Mouse (Mus musculus) left cerebral cortex, postnatal 25 days (tissue): ENCODE results near the gene Eif4e. TPM values are rescaled to one million over a fixed set of nuclear protein-coding genes. Genes with fewer than 3 reads are reported as not detected.

ENCODE experiments used
- DNase-seq, 2 experiments: peaks; one replicate each; pipeline ENCODE4 v3.0.0; 2022; ENCODE audit warnings: low spot score in 2 of 2, mixed read lengths in 1 of 2
- intact Hi-C: fragments of 180-260 bp; cut with DNase I; formaldehyde crosslinking; loops from one replicate; pipeline ENCODE4 v1.15.1; 2025
- total RNA-seq, 2 experiments: library from RNA; stranded (reverse); gene quantifications; 2 replicates each; pipeline ENCODE4 v1.2.3; 2021

Eif4e gene
- 100 to 1,000 TPM; 176 to 189 TPM for total RNA-seq

DNA sequence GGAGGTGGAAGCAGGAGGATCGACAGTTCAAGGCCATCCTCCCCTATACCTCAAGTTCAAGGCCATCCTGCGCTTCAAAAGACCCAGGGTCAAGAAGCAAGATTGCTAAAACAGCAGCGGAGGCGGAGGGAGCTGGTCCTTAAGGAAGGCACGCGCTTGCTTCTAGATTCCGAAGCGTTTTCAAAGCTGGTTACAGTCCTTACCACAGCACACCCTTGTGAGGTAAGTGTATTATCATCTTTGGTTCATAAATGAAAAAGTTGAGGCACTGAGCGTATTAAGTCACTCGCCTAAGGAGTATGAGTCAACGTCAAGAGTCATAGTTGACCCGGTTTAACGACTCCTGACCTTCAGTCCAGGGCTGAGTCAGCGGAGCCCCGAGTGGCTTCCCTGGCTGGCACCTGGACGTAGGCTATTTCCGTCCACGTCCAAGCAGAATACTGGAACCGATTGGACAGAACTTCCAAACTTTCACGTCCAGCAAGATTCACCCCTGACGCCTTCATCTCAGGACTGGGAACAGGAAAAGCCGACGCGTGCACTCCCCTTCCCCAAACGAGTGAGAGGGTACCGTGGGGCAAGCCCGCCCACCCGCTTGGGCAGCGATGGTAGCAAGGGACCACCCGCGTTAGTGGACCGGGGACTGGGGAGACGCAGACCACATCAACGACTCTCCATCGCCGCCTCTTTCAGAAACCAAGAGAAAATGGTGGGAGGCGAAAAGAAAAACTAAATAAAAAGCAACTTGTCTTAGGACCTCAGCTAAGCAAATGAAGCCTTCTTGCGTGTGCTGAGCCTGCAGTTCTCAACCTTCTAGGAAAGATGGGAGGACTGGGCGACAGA lies at the start of gene Eif4e:
Eif4e (plus strand) TSS at position 107 of the 843 bp plus-strand sequence.
- peak in 1 of 2 experiments; percentile 28 for DNase-seq
- intact Hi-C loops, result loop anchor here (2.0 to 5.0 kb wide), 2 partner anchors 37 to 216 kb away; partner anchors contain the start of genes Metap1 and Tspan5

DNA sequence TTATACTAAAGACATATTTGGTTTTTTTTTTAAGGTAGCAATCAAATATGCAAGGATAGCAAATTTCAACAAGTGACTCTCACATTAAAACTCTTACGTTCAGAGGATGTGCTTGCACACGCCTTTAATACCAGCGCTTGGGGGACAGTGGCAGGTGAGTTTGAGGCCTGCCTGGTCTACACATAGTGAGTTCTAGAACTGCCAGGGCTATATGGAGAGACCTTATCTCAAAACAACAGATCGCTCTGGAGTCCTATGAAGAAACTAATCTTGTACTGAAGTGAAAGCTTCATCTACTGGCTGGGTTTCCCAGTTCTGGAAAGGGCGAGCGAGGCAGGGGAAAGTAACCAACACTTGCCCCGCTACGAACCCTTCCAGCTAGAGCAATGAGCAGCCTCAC lies 46.5 kb upstream of the Eif4e start:
- intact Hi-C loops, result no loop called here
- no peak for DNase-seq

DNA sequence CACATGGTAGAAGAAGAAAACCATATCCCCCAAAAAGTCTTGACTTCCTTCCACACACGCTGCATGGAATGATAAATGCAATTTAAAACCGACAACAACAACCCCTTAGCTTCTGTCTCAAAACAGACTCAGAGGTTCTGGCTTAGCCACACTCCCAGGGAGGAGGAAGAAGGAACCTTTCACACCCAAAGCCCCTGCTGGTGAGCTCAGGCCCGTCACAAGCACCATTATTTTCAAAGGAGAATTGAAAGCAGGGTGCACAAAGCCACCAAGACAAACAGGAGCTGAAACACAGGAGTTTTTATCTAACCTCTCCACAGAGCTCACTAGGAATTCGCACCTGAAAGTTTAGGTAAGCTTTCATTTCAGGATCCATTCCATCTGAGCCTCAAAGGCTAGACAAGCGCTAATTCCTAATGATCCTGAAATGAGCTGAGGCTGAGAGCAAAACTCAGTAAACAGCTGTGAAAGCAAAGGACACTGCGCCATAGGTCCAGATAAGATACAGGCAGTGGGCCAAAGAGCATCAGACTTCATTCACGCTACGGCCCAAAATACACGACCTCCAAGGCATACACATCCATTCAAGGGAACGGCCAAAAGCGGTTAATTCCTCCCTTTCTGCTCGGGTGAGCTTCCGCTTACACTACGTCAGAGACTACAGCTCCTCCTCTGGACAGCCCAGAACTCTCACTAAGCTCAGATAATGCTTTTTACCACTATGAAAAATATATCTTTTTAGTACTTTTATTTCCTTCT lies 44.3 kb upstream of the Eif4e start:
- intact Hi-C loops, result no loop called here
- no peak for DNase-seq

DNA sequence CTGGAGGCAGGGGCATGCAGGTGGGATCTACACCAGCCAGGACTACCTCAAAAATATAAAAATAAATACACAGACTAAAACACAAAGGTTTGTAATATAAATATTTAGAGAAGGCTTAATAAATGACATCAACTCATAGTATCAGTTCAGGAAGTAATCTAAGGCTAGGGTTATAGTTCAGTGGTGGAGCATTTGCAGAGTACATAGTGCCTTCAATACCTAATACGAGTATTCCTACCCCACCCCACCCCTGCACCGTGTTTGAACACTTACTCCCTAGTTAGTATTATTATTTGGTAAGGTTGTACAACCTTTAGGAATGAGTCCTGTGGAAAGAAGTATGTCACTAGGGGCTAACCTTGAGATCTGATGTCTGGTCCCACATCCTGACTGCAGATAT lies 42.7 kb upstream of the Eif4e start:
- intact Hi-C loops, result no loop called here
- no peak for DNase-seq

DNA sequence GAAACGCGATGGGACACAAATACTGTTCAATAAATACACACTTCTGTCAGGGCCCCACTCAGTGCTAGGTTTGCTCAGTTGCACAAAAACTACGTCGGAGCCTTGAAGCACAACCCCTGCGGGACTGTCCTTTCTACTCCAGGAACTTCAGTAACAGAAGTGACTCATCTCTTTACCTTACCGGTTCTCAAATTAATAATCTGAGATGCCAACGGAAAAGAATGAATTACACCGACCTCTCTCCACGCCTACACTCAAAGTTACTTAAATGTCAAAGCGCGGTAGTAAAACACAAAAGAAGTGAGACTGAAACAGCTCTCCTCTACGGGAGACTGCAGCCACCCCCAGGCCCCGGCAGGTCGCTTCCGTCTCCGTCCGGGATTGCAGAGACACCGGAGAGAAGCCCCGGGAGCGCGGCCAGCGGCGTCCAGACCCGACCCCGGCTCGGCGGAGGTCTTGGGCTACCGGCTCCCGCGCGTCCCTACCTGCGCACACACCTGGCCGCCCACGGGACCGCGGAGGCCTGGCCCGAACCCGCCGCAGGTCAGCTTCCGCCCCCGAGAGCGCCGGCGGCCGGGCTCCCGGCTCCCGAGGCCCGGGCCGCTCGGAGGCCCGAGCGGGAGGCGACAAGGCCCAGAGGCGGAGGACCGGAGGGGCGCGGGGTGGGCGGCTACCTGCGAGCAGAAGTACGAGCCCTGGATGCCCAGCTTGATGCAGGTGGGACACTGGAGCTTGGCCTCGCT lies 37.2 kb upstream of the Eif4e start:
- intact Hi-C loops, result loop anchor here (2.0 kb wide), 2 partner anchors 38 to 254 kb away; partner anchors contain the start of genes Eif4e and Tspan5
- peak in 1 of 2 experiments; percentile 19 for DNase-seq

DNA sequence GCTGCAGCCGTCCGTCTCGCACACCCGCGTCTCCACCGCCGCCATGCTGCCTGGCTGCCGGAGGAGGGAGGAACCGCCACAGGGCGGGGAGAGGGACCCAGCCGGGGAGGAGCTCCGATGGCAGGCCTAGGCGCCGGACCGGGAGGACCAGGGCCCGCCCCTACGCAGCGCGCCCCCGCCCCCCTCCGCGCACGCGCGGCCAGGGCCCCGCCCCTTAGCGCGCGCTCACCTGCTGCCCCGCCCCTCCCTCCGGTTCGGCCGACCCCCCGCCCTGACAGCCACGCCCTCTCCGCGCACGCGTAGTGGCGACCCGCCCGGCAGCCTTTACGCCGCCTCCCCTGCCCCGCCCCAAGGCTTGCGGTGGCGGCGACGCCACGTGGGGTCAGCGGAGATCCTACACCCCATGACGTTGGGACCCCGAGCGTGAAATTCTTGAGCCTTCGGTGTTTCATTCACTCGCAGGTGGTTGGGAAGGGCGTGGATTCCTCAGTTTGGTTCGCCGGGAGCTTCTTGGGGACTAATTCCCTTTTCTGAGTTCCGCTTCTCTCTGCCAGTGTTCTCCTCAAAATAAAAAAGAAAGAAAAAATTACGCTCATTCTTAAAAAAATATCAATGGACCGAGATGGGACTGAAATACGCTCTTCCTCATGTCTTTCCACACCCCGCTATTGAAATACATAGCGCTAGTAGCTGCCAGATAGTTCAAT lies 36.5 kb upstream of the Eif4e start, which contains the start of gene Metap1:
Metap1 (minus strand) TSS at position 189 of the 707 bp plus-strand sequence.
- DNase-seq, result peak; percentile 94 to 95
- intact Hi-C loops, result loop anchor here (2.0 kb wide), 2 partner anchors 37 to 253 kb away; partner anchors contain the start of genes Eif4e and Tspan5

DNA sequence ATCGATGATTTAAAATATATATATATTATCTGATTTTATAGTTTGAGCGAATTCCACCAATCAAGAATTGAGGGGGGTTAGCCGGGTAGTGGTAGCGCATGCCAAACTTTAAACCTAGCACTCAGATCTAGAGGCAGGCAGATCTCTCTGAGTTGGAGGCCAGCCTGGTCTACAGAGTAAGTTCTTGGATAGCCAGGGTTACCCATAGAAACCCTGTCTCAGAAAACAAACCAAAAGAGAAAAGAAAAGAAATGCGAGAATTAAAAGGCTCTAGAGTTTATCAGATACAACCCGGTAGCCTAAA lies 36.0 kb upstream of the Eif4e start:
- intact Hi-C loops, result no loop called here
- no peak for DNase-seq

DNA sequence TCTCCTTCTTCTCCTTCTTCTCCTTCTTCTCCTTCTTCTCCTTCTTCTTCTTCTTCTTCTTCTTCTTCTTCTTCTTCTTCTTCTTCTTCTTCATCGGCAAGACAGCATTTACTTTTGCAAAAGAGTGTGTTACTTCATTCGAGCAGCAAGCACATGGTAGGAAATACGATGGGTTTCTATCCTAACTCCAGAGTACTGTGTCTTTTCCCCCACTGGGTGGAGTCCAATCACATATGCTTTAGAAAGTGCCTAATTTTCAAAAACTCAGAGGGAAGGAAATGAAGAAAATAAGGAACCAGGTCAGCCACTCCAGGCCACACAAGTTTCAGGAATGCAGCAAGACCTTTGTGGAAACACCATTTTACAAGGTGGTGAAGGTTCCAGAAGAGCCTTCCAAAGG lies 32.3 kb upstream of the Eif4e start:
- intact Hi-C loops, result no loop called here
- DNase-seq, result peak in 1 of 2 experiments; percentile 9

DNA sequence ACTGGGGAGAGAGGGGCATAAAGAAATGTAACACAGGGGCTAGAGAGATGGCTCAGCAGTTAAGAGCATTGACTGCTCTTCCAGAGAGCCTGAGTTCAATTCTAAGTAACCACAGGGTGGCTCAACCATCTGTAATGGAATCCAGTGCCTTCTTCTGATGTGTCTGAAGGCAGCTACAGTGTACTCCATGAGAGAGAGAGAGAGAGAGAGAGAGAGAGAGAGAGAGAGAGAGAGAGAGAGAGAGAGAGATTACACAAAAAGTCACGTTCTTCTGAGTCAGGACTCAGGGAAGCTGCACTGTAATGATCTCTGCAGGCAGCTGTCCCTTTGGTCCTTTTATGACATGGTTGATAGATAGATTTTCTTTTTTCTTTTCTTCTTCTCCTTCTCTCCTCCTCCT lies 31.4 kb upstream of the Eif4e start:
- no peak for DNase-seq
- intact Hi-C loops, result no loop called here

DNA sequence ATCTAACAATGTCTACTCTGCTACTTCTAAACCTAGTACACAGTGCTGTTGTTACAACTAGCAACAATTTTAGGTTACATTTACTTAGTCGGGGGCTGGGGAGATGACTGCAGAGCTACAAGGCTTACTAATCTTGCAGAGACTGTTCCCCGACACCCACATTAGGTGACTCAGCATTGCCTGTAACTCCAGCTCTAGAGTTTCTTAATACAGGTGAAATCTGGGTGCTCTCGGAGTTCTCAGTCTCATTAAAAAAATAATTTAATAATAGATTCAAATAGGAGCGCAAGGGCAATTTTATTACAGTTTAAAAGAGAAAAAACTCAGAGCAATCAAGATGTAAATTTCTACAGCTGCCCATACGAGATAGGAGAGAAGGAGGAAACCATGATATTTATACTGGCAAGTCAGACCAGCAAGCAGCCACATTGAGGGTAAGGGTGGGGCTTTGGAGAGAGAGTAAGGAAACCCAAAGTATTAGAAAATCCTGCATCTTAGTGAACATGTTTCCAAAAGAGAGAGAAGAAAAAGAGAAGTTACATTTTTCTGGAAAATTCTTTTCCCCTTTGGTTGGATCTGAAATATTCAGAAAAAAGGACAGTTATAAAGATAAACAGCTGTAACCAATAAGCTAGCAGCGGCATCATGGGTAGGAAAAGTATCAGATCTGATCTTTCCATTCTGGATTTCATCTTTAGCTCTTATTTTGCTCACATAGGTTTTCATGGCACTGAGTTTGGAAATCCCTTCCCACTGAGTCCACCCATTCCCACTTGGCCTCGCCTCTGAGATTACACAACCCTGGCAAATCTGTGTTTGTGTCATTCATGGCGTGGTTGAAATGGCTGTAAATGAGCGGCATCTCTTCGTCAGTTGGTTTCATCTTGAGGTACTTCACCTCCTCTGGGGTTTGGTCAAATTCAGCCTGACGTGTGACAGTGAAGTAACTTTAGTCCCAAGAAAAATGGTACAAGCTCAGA lies 30.5 kb upstream of the Eif4e start:
- intact Hi-C loops, result no loop called here
- peak in 1 of 2 experiments; percentile 56 for DNase-seq

DNA sequence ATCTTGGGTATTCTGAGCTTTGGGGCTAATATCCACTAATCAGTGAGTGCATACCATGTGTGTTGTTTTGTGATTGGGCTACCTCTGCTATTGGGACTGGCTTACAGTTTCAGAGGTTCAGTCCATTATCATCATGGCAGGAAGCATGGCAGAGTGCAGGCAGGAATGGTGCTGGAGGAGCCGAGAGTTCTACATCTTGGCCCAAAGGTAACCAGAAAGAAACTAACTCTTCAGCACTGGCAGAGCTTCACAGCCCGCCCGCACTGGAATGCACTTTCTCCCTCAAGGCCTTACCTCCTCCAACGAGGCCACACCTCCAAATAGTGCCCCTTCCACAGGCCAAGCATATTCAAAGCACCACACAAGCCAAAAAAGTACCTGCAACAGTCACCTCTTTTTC lies 27.2 kb upstream of the Eif4e start:
- intact Hi-C loops, result no loop called here
- no peak for DNase-seq

DNA sequence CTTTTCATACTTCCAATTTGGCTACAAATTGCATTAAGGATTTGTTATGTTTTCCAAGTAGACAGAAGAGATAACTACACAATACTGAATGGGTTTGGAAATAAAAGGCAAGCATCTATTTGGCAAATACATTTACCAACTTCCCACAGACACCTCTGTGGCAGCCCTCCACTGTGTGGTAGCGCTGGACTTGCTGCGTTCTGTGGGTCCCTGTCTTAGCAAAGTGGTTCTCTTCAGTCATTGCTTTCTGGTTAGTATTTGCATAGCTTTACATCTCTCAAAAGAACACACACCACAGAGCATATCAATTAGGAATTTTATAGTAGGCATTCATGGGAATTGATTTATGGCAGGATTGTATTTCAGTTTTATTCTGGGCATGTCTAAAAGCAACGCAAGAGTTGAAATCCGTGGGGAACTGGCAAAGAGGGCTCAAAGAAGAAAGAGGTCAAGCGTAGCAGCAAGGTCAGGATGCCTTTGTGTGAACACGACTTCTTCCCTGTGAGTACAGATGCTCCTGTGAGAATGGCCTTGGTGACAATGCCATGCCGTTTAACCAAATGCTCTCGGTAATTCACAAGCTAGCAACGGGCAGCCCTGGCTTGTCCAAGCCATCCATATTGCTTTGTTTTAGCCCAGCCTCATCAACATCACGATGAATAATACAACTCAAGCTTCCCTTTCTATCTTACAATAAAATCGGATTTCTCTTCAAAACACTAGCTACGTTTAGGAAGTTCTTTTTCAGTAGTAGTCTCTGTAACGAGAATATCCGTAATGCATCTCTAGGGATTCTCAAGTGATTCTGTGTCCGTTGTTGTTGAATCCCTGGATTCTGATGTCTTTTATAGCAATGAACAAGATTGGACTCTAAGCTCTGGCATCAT lies 25.9 kb upstream of the Eif4e start:
- intact Hi-C loops, result no loop called here
- DNase-seq, result no peak

DNA sequence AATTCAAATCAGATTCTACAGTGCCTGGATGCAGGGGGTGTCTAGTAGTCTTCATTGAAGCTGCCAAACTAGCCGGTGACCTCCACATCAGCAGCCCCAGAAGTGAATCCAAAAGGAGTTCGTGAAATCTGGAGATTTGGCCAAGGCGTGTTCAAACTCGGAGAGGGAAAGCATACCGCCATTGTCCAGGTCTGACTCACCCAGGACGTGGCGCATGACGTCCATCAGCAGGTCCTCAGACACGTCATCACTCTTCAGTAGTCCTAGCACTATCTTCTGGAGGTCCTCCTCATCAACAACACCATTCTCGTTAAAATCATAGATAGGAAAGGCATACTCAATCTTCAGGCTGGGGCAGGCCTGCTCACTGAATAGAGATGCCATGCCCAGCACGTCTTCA lies 22.2 kb upstream of the Eif4e start:
- intact Hi-C loops, result no loop called here
- DNase-seq, result no peak

DNA sequence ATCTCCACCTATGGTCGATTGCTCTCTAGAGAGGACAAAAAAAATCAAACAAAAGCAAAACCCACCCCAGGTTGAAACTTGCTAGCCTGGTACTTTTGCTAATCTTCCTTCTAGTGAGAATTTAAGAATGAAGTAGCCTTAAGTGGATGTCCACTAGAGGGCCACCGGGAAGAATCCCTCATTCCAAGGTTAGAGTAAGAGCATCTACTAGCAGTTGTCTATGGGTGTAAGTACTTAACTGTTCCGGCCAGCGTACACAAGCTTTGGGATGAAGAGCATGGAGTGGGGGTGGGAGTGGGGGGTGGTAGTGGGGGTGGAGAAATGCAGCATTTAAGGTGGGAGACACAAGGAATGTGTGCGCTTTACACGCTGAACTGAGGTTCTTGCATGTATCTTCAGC lies 19.2 kb upstream of the Eif4e start:
- intact Hi-C loops, result no loop called here
- DNase-seq, result peak; percentile 41 to 65

DNA sequence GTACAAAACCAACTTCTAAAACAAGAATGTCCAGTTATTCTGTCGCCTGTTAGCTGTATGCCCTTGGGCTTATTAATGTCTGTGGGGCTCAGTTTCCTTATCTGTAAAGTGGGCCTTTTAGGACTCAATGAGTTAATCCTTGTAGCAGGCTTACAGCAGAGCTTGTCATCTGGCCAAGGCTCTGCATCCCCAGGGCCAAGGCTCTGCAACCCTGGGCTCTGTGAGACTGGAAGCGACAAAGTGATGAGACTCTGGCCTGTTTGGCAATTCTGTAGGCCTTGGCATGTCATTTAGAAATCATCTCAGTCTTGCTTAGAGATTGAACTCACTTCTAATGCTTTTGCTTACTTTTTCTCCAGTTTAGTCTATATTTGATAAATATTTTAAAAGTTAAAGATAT lies 16.4 kb upstream of the Eif4e start:
- DNase-seq, result no peak
- intact Hi-C loops, result no loop called here

DNA sequence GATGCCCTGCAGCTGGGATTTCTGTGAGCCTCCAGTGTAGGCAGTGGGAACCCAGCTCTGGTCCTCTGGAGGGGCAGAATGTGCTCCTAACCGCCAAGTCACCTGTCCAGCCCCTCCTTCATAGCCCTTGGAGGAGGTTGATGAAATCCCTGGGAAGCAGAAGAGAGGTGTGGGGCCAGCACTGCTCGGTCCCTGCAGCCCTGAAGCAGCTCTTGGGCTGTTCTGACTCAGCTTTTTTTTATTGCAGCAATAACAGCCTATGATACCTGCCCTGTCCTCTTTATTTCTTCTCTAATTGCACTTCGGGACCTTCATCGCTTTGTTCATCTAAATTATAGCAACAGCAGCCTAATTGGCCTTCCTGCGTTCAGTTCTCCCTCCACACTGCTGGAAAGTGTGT lies 15.5 kb upstream of the Eif4e start:
- intact Hi-C loops, result no loop called here
- DNase-seq, result no peak

DNA sequence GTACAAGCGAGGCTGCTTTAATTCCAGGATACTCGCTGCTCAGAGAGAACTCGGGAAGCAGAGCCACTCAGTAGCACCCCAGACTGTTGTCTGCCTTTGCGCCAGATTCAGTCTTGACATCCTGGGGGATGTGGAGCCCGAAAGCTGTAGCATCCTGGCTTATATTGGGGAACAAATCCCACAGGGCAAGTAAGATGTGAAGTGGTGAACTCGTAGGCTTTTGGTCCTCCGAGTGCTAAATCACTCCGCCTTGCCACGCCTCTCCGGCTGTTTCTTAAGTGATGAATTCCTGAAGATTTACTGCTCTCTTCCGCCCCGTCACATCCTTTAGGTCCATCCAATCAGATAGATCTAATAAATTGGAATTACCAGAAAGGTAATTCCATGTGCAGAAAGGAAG lies 12.7 kb upstream of the Eif4e start:
- intact Hi-C loops, result no loop called here

More for the DNA sequence above, 12.7 kb upstream of the Eif4e start:
- no peak for DNase-seq
